Mouse (Mus musculus) midbrain, embryonic 11.5 days (tissue): Measurements from ENCODE around the gene Acox1. TPM values are rescaled to one million over a fixed set of nuclear protein-coding genes. Genes with fewer than 3 reads are reported as not detected.

ENCODE experiments used
- ATAC-seq: fragments of 200-750 bp; cut with Nextera tagmentation; 2 replicates; pipeline ENCODE4 v1.8.0; 2017; ENCODE audit warnings: moderate TSS enrichment, moderate library complexity; ENCODE audit not compliant: low FRiP score
- DNase-seq: peaks from one replicate; pipeline ENCODE4 v3.0.0; 2015; ENCODE audit warnings: low spot score; ENCODE audit errors: missing footprints
- H3K27ac ChIP-seq: fragments of 300-500 bp; sonication (generic); 2 replicates; pipeline ENCODE4 v1.5.1; 2014; ENCODE audit warnings: low read depth, low read length
- H3K27me3 ChIP-seq: fragments of 300-500 bp; sonication (generic); 2 replicates; pipeline ENCODE4 v1.6.1; 2014; ENCODE audit warnings: mild to moderate bottlenecking, low read length, moderate library complexity, mixed read lengths; ENCODE audit not compliant: control insufficient read depth, insufficient read depth
- H3K36me3 ChIP-seq: fragments of 300-500 bp; sonication (generic); 2 replicates; pipeline ENCODE4 v1.6.1; 2014; ENCODE audit warnings: mild to moderate bottlenecking, low read length, moderate library complexity, mixed read lengths; ENCODE audit not compliant: control insufficient read depth, insufficient read depth
- H3K4me1 ChIP-seq: fragments of 300-500 bp; sonication (generic); 2 replicates; pipeline ENCODE4 v1.6.1; 2014; ENCODE audit warnings: low read length; ENCODE audit not compliant: control insufficient read depth, insufficient read depth
- H3K4me2 ChIP-seq: fragments of 300-500 bp; sonication (generic); 2 replicates; pipeline ENCODE4 v1.6.1; 2014; ENCODE audit warnings: mild to moderate bottlenecking, moderate library complexity
- H3K4me3 ChIP-seq: fragments of 300-500 bp; sonication (generic); 2 replicates; pipeline ENCODE4 v1.5.1; 2014; ENCODE audit warnings: low read depth, low read length
- H3K9ac ChIP-seq: fragments of 300-500 bp; sonication (generic); 2 replicates; pipeline ENCODE4 v1.6.1; 2014; ENCODE audit warnings: low read length
- H3K9me3 ChIP-seq: fragments of 300-500 bp; sonication (generic); 2 replicates; pipeline ENCODE4 v1.6.1; 2016; ENCODE audit warnings: low read length; ENCODE audit not compliant: control insufficient read depth
- WGBS: fragments of 180-500 bp; shearing (Covaris S2); extraction: QIAGEN DNeasy Blood & Tissue Kit; methylation state at CpG from one replicate; pipeline ENCODE4 v1.1.7; 2014; 5-methylcytosine and 5-hydroxymethylcytosine counted together
- polyA plus RNA-seq: library from polyadenylated mRNA; unstranded; fragments of >200 nt; fragmentation: Nextera tagmentation; extraction: Ambion mirVana; gene quantifications from 2 replicates; pipeline ENCODE4 v1.2.1, GENCODE M21; 2014

Gene Acox1
- polyA plus RNA-seq, 1 experiment from 2014 or later, result 36.1 TPM

DNA sequence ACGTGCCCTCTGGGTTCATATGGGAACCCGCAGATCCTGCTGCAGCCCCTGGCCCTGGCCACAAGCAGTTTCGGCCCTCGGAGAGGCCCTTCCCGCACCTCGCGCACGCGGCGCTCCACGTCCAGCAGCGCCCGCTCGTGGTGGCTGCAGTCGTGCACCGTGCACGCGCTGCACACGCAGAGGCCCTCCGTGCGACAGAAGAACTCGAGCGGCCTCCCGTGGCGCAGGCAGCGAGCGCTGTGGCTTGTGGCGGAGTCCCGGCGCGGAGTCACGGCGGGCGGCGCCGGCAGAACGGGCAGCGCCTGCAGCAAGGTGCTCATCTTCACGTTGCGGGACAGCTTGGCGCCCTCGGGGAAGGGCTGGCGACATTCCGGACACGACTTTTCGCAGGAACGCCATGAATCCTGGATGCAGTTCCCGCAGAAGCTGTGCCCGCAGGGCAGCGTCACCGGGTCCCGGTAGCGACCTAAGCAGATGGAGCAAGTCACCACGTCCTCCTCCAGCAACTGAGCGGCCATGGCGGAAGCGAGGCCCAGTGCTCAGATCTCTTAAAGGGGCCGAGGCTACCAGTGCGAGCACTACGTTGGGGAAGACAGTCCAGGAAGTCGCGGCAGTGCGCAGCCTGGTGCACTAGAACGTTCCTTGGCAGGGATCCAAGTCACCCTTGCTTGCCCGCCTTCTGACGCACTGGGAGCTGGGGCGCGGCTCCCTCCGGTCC, 68.2 kb downstream of the Acox1 start, which contains the start of gene Trim65:
Gene Trim65, minus strand, starts transcription at position 641 of the 718 bp plus-strand sequence.
- 2% methylated on average over 69 of the region's 69 CpGs for WGBS
- peaks cover 10% of the 10 kb centered on the region; the same call in 1 of the 2 replicates for H3K36me3 ChIP-seq

DNA sequence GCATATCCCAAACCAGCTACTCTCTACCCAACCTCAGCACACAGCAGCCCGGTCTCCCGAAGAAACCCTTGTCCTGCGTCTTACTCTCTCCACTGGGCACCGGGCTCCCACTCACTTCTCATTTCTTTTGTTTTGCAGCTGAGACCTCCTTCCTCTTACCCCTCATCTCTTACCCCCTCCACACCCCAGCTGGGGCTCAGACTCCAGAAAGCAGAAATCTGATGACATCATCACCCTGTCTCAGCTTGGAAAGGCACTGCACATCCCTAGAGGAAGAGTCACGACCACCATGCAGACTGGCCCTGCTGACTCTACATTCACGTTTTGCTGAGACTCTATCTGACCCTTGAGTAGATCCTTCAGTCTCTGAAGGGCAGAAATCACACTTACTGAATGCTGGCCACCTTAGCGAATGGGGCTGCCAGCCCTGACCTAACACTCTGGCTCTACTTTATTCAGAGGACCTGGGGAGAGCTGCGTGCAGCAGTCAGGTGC, 68.8 kb downstream of the Acox1 start:
- WGBS, result 40% methylated on average over 8 of the region's 8 CpGs
- H3K36me3 ChIP-seq, result peaks cover 10% of the 10 kb centered on the region; the same call in 1 of the 2 replicates
- peaks cover 15% of the 10 kb centered on the region for H3K4me1 ChIP-seq
- no peaks in the 10 kb centered on the region for H3K27me3 ChIP-seq
- peak; percentile 50 for ATAC-seq
- no peak for DNase-seq
- H3K4me3 ChIP-seq, result peak overlapping the region; percentile 37
- no peaks in the 10 kb centered on the region for H3K9me3 ChIP-seq
- H3K9ac ChIP-seq, result peak overlapping the region; percentile 69
- peak overlapping the region; percentile 49 for H3K4me2 ChIP-seq
- H3K27ac ChIP-seq, result peak overlapping the region; percentile 30

More for the DNA sequence above, 68.2 kb downstream of the Acox1 start, which contains the start of gene Trim65:
- DNase-seq (peak; percentile 98), ATAC-seq (peak; percentile 87)
- Histone ChIP-seq H3K27ac (peak within 1 kb of the TSS; percentile 32), H3K27me3 (no peaks in the 10 kb centered on the region), H3K9me3 (no peaks in the 10 kb centered on the region), H3K9ac (peak within 1 kb of the TSS; percentile 69), H3K4me3 (peak within 1 kb of the TSS; percentile 37), H3K4me2 (peak within 1 kb of the TSS; percentile 49), H3K4me1 (peaks cover 15% of the 10 kb centered on the region)

- no peak overlapping the region for H3K9ac ChIP-seq
- H3K4me3 ChIP-seq, result no peak overlapping the region
- DNase-seq (no peak), ATAC-seq (no peak)
- no peak overlapping the region for H3K27ac ChIP-seq
- H3K4me2 ChIP-seq, result no peak overlapping the region
- H3K4me1 ChIP-seq, result peaks cover 15% of the 10 kb centered on the region
- H3K36me3 ChIP-seq, result peaks cover 7% of the 10 kb centered on the region; the same call in 1 of the 2 replicates
- H3K27me3 ChIP-seq, result no peaks in the 10 kb centered on the region
- H3K9me3 ChIP-seq, result no peaks in the 10 kb centered on the region
- WGBS, result 80% methylated on average over 9 of the region's 9 CpGs
Observed at GRCm38 (mm10) chr11:116129091-116129790, 69.6 kb downstream of the Acox1 start.

GRCm38 (mm10) chr11:116127986-116128385, 70.9 kb downstream of the Acox1 start:
- WGBS, result 79% methylated on average over 9 of the region's 9 CpGs

DNA sequence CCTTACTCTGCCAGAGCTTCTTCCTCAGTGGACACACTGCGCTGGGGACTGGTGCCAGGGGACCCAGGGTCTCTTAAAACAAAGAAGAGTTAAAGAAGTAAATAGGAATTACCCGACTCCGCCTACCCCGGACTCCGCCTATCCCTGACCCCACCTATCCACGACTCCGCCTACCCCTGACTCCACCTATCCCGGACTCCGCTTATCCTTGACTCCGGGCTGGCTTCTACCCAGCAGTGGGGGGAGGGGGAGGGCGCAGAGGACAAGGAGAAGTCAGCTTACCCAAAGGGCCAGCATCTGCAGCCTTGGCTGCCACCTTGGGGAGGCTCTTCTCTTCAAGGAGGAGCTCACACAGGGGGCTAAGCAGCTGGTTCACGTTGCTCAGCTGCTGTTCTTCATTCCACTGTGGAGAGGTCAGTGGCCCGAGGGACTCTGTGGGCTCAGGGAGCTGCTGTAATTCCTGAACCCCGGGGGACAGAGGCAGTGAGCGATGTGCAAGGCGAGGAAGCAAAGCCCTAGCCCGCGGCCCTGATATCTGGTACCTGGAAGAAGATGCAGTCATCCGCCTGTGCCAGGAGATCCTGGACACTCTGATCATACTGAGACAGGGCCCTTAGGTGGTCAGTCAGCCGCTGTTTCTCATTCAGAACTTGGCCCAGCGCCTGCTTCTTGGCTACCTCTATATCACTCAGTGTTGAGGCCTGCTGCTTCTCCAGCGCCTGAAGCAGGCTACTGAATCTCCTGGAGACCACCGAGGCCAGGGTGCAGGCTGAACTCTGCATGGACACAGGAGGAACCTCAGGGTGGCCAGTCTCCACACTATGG, 71.5 kb downstream of the Acox1 start, which contains the start of gene Trim47:
Gene Trim47, minus strand, starts transcription at position 55 of the 825 bp plus-strand sequence.
- H3K4me3 ChIP-seq, result no peak within 1 kb of the TSS
- H3K9ac ChIP-seq, result peak within 1 kb of the TSS; percentile 47

More at GRCm38 (mm10) chr11:116127986-116128385, 70.9 kb downstream of the Acox1 start:
- H3K4me1 ChIP-seq, result peaks cover 15% of the 10 kb centered on the region
- H3K4me3 ChIP-seq, result no peak overlapping the region
- ATAC-seq (no peak), DNase-seq (no peak)
- H3K9ac ChIP-seq, result no peak overlapping the region
- H3K27me3 ChIP-seq, result no peaks in the 10 kb centered on the region
- H3K4me2 ChIP-seq, result no peak overlapping the region
- H3K36me3 ChIP-seq, result 0 out of 2 replicates have a peak, but pooled peaks cover 4% of the 10 kb centered on the region
- H3K27ac ChIP-seq, result no peak overlapping the region
- no peaks in the 10 kb centered on the region for H3K9me3 ChIP-seq

GRCm38 (mm10) chr11:116126261-116126660, 72.6 kb downstream of the Acox1 start:
- Histone ChIP-seq H3K36me3 (no peaks in the 10 kb centered on the region), H3K4me2 (no peak overlapping the region), H3K27me3 (no peaks in the 10 kb centered on the region), H3K9me3 (no peaks in the 10 kb centered on the region), H3K27ac (no peak overlapping the region), H3K4me3 (no peak overlapping the region), H3K9ac (no peak overlapping the region), H3K4me1 (peaks cover 13% of the 10 kb centered on the region)
- 95% methylated on average over 15 of the region's 15 CpGs for WGBS
- no peak for ATAC-seq
- no peak for DNase-seq

More for the DNA sequence above, 71.5 kb downstream of the Acox1 start, which contains the start of gene Trim47:
- peaks cover 15% of the 10 kb centered on the region for H3K4me1 ChIP-seq
- H3K4me2 ChIP-seq, result peak within 1 kb of the TSS; percentile 27; the same call in 1 of the 2 replicates
- 25% methylated on average over 23 of the region's 23 CpGs for WGBS
- no peaks in the 10 kb centered on the region for H3K9me3 ChIP-seq
- no peak for DNase-seq
- no peaks in the 10 kb centered on the region for H3K36me3 ChIP-seq
- H3K27ac ChIP-seq, result no peak within 1 kb of the TSS
- H3K27me3 ChIP-seq, result no peaks in the 10 kb centered on the region
- peak; percentile 17; the same call in 1 of the 2 replicates for ATAC-seq

Other genes starting within 250 kb of the Acox1 start
- gene Itgb4, start 224.3 kb downstream of the Acox1 start, polyA plus RNA-seq, result 0.23 and 0.25 TPM in 2 replicates
- 82.5 and 93.4 TPM in 2 replicates for gene Galk1, start 186.3 kb downstream of the Acox1 start, polyA plus RNA-seq
- gene H3f3b, start 171.1 kb downstream of the Acox1 start, polyA plus RNA-seq, result 1,982 and 2,171 TPM in 2 replicates
- gene Unk, start 168.7 kb downstream of the Acox1 start, polyA plus RNA-seq, result 23.4 and 24.1 TPM in 2 replicates
- 0.82 and 1.1 TPM in 2 replicates for gene Unc13d, start 121.1 kb downstream of the Acox1 start, polyA plus RNA-seq
- 84.9 and 86.8 TPM in 2 replicates for gene Wbp2, start 112.0 kb downstream of the Acox1 start, polyA plus RNA-seq
- gene Trim47, start 71.8 kb downstream of the Acox1 start, polyA plus RNA-seq, result 2.7 TPM in 2 replicates
- gene Trim65, start 67.9 kb downstream of the Acox1 start, polyA plus RNA-seq, result 1.3 TPM in 2 replicates
- gene Mrpl38, start 60.2 kb downstream of the Acox1 start, polyA plus RNA-seq, result 96.3 and 97.0 TPM in 2 replicates
- 28.7 and 30.1 TPM in 2 replicates for gene Fbf1, start 30.9 kb downstream of the Acox1 start, polyA plus RNA-seq
- gene Ten1, start 190 bp downstream of the Acox1 start, polyA plus RNA-seq, result 48.6 and 55.6 TPM in 2 replicates
- 0.26 TPM in 2 replicates for gene Evpl, start 39.0 kb upstream of the Acox1 start, polyA plus RNA-seq
- gene Srp68, start 75.2 kb upstream of the Acox1 start, polyA plus RNA-seq, result 72.8 and 78.6 TPM in 2 replicates
- 0.07 and 0.34 TPM in 2 replicates for gene Galr2, start 81.9 kb upstream of the Acox1 start, polyA plus RNA-seq
- 59.9 and 61.3 TPM in 2 replicates for gene Exoc7, start 108.2 kb upstream of the Acox1 start, polyA plus RNA-seq
- gene Foxj1, start 136.4 kb upstream of the Acox1 start, polyA plus RNA-seq, result 3.5 and 3.8 TPM in 2 replicates
- 17.8 and 18.1 TPM in 2 replicates for gene Rnf157, start 214.0 kb upstream of the Acox1 start, polyA plus RNA-seq
- gene Ubald2, start 235.0 kb upstream of the Acox1 start, polyA plus RNA-seq, result 72.3 and 83.0 TPM in 2 replicates